Mouse (Mus musculus) lung, embryonic 16.5 days (tissue): ENCODE measurements around the gene Poc1a. TPM values are rescaled to one million over a fixed set of nuclear protein-coding genes. Genes with fewer than 3 reads are reported as not detected.

Source experiments
- ATAC-seq: fragments of 200-750 bp; cut with Nextera tagmentation; 2 replicates; pipeline ENCODE4 v1.8.0; 2017; ENCODE audit warnings: low read depth, mild to moderate bottlenecking, moderate library complexity
- H3K27ac ChIP-seq: fragments of 300-500 bp; sonication (generic); 2 replicates; pipeline ENCODE4 v1.5.1; 2014; ENCODE audit warnings: mild to moderate bottlenecking, control low read depth, low read length
- H3K27me3 ChIP-seq: fragments of 300-500 bp; sonication (generic); 2 replicates; pipeline ENCODE4 v1.6.1; 2014; ENCODE audit warnings: low read depth, low read length, mixed read lengths; ENCODE audit not compliant: control insufficient read depth, insufficient read depth
- H3K36me3 ChIP-seq: fragments of 300-500 bp; sonication (generic); 2 replicates; pipeline ENCODE4 v1.6.1; 2014; ENCODE audit warnings: low read length; ENCODE audit not compliant: control insufficient read depth, insufficient read depth
- H3K4me1 ChIP-seq: fragments of 300-500 bp; sonication (generic); replicated peaks from 2 replicates; pipeline ENCODE4 v1.6.1; 2014; ENCODE audit warnings: low read length, mixed read lengths; ENCODE audit not compliant: control insufficient read depth, insufficient read depth
- H3K4me2 ChIP-seq: fragments of 300-500 bp; sonication (generic); 2 replicates; pipeline ENCODE4 v1.6.1; 2014; ENCODE audit warnings: low read depth, low read length, control low read depth
- H3K4me3 ChIP-seq: fragments of 300-500 bp; sonication (generic); 2 replicates; pipeline ENCODE4 v1.5.1; 2014; ENCODE audit warnings: mild to moderate bottlenecking, low read length, control low read depth
- H3K9ac ChIP-seq: fragments of 300-500 bp; sonication (generic); 2 replicates; pipeline ENCODE4 v1.6.1; 2014; ENCODE audit warnings: low read length, control low read depth
- H3K9me3 ChIP-seq: fragments of 300-500 bp; sonication (generic); 2 replicates; pipeline ENCODE4 v1.6.1; 2016; ENCODE audit warnings: low read length; ENCODE audit not compliant: control insufficient read depth
- WGBS: fragments of 180-500 bp; shearing (Covaris S2); extraction: QIAGEN DNeasy Blood & Tissue Kit; methylation state at CpG from one replicate; pipeline ENCODE4 v1.1.7; 2014; 5-methylcytosine and 5-hydroxymethylcytosine counted together
- polyA plus RNA-seq: library from polyadenylated mRNA; unstranded; fragments of >200 nt; fragmentation: Nextera tagmentation; extraction: Ambion mirVana; gene quantifications from 2 replicates; pipeline ENCODE4 v1.2.1, GENCODE M21; 2015

The Poc1a gene
- 32.3 and 32.4 TPM in 2 replicates for polyA plus RNA-seq

GRCm38 (mm10) chr9:106280808-106281544 is at the start of gene Poc1a:
TSS of gene Poc1a (plus strand) at chr9:106281061.
- ATAC-seq, result peak; percentile 98
- H3K9me3 ChIP-seq, result no peaks in the 10 kb centered on the region
- peaks cover 12% of the 10 kb centered on the region for H3K4me1 ChIP-seq
- H3K27ac ChIP-seq, result peak within 1 kb of the TSS; percentile 82
- H3K9ac ChIP-seq, result peak within 1 kb of the TSS; percentile 83
- no peaks in the 10 kb centered on the region for H3K27me3 ChIP-seq
- H3K36me3 ChIP-seq, result 0 out of 2 replicates have a peak, but pooled peaks cover 2% of the 10 kb centered on the region
- under 1% methylated on average over 47 of the region's 47 CpGs for WGBS
- H3K4me3 ChIP-seq, result peak within 1 kb of the TSS; percentile 81
- peak within 1 kb of the TSS; percentile 93 for H3K4me2 ChIP-seq

DNA sequence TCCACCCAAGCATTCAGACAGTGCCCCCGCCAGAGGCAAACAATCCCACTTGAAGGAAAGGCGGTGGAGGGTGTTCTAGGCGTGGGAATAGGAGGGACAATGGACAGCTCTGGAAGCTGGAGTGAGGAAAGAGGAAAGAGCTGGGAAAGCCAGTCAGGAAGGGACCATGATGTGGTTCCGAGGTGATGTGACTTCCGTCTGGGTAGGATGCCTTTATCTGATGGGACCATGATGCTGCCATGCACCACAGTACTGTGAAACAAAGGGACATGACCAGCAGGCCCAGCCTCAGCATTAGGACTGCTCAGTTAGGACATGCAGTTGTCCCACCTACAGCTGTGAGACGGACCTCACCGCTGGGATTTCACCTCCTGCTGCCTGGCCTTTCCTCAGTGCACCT is 49.6 kb upstream of the Poc1a start:
- Histone ChIP-seq H3K36me3 (peaks cover 31% of the 10 kb centered on the region), H3K9ac (no peak overlapping the region), H3K9me3 (no peaks in the 10 kb centered on the region), H3K4me2 (no peak overlapping the region), H3K4me1 (peaks cover 5% of the 10 kb centered on the region; the same call in 1 of the 2 replicates), H3K4me3 (no peak overlapping the region), H3K27me3 (no peaks in the 10 kb centered on the region), H3K27ac (no peak overlapping the region)
- 75% methylated on average over 7 of the region's 7 CpGs for WGBS
- ATAC-seq, result no peak

DNA sequence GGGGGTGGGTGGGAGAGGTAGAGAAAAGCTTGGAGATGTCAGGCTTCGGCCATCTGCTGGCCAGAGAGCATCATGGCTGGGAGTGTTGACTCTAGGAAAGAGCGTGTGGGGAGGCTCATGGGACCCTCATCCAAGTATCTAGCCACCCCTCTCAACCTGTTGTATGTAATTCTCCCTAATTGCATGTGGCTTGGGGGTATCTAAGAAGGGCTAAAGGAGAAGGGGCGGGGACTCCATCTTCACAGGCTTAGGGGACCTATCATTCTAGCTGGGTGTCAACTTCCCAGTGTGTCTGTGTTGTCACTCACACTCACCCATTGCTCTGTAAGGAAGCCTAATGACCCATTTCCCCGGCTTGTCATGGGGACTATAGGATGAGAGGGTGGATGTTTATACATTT is 49.0 kb upstream of the Poc1a start:
- no peak overlapping the region for H3K4me2 ChIP-seq
- peaks cover 2% of the 10 kb centered on the region; the same call in 1 of the 2 replicates for H3K4me1 ChIP-seq
- H3K27me3 ChIP-seq, result no peaks in the 10 kb centered on the region
- no peak overlapping the region for H3K4me3 ChIP-seq
- no peaks in the 10 kb centered on the region for H3K9me3 ChIP-seq
- H3K9ac ChIP-seq, result no peak overlapping the region
- peaks cover 36% of the 10 kb centered on the region for H3K36me3 ChIP-seq
- 64% methylated on average over 4 of the region's 4 CpGs for WGBS
- no peak overlapping the region for H3K27ac ChIP-seq
- ATAC-seq, result no peak

- WGBS, result 90% methylated on average over 3 of the region's 3 CpGs
- no peaks in the 10 kb centered on the region; the same call in 1 of the 2 replicates for H3K4me1 ChIP-seq
- no peak for ATAC-seq
- H3K4me3 ChIP-seq, result no peak overlapping the region
- no peaks in the 10 kb centered on the region for H3K27me3 ChIP-seq
- no peak overlapping the region for H3K27ac ChIP-seq
- H3K4me2 ChIP-seq, result no peak overlapping the region
- H3K9me3 ChIP-seq, result no peaks in the 10 kb centered on the region
- H3K36me3 ChIP-seq, result peaks cover 44% of the 10 kb centered on the region
- H3K9ac ChIP-seq, result no peak overlapping the region
These were observed 47.9 kb upstream of the Poc1a start for GRCm38 (mm10) chr9:106232956-106233355.

DNA sequence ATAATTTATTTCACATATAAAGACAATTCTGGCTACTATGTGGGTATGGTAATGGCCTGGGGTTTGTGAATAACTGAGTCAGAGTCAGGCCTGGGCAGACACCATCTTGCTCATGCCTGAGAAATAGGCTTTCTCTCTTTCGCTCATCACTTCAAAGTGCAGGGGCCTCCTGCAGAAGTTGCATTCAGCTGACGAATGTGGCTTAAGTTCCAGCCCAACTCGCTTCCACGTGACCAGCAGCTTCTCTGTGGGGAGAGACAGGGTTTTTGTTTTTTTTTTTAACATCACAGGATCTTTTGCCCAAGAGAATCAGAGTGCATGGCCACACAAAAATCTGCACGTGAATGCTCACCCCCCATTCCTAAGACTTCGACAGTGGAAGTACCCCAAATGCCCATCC is 46.9 kb upstream of the Poc1a start:
- Histone ChIP-seq H3K4me3 (no peak overlapping the region), H3K27me3 (no peaks in the 10 kb centered on the region), H3K27ac (no peak overlapping the region), H3K9ac (no peak overlapping the region), H3K4me2 (no peak overlapping the region), H3K4me1 (no peaks in the 10 kb centered on the region), H3K36me3 (peaks cover 54% of the 10 kb centered on the region), H3K9me3 (no peaks in the 10 kb centered on the region)
- WGBS, result 75% methylated on average over 6 of the region's 6 CpGs
- ATAC-seq, result no peak

DNA sequence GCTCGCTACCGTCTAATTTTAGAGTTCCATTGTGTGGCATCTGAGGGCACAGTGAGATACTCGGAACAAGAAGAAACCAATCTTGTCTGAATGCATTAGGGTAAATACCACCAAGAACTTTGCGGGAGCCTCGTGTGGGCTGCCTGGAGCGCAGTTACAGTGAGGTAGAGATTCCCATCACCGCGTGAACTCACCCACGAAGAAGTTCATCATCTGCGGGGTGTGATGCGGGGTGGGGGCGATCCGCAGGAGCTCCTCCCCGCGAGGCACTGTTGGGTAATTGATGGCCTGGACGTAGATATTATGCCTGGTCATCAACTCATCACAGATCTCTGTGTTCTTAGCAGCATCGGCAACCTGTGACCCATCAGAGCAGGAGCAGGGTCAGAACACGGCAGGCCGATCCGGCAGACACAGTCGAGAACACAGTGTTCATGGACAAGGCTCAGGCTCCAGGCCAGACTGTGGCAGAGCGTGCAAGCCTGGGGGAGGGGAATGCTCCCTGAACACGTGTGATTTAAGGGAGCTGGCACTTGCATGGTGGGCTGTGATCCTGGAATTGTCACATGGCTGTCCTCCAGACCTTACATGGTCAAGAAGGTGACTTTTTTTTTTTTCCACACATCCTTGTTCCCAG is 45.5 kb upstream of the Poc1a start:
- Histone ChIP-seq H3K4me1 (no peaks in the 10 kb centered on the region), H3K4me2 (no peak overlapping the region), H3K27me3 (no peaks in the 10 kb centered on the region), H3K36me3 (peaks cover 63% of the 10 kb centered on the region), H3K27ac (no peak overlapping the region), H3K4me3 (no peak overlapping the region), H3K9me3 (no peaks in the 10 kb centered on the region), H3K9ac (no peak overlapping the region)
- WGBS, result 84% methylated on average over 23 of the region's 23 CpGs
- no peak for ATAC-seq

- Histone ChIP-seq H3K4me1 (no peaks in the 10 kb centered on the region), H3K4me3 (no peak overlapping the region), H3K36me3 (peaks cover 70% of the 10 kb centered on the region), H3K9ac (no peak overlapping the region), H3K27ac (no peak overlapping the region), H3K4me2 (no peak overlapping the region), H3K9me3 (no peaks in the 10 kb centered on the region), H3K27me3 (no peaks in the 10 kb centered on the region)
- WGBS, result 88% methylated on average over 23 of the region's 23 CpGs
- ATAC-seq, result no peak
These were observed 44.6 kb upstream of the Poc1a start for GRCm38 (mm10) chr9:106236156-106236817.

DNA sequence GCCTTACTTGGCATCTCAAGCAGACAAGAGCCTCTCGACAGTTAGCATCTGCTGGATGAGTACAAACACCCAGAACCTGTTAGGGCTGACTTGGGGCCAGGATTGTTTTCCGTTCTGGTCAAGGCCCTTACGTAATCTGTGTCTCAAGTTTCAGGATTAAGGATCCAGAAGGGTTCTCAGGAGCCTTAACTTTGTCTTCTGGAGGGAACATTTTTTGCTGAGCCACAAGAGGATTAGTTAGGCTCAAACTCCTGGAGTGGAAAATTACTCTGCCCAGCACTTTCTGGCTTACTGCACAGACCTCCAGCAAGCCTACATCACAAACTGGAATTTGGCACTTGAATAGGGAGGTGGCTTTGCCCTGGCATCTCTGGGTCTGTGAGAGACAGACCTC is 44.0 kb upstream of the Poc1a start:
- WGBS, result 51% methylated on average over 3 of the region's 3 CpGs
- H3K4me2 ChIP-seq, result no peak overlapping the region
- no peak overlapping the region for H3K27ac ChIP-seq
- H3K4me1 ChIP-seq, result no peaks in the 10 kb centered on the region
- H3K4me3 ChIP-seq, result no peak overlapping the region
- ATAC-seq, result no peak
- H3K36me3 ChIP-seq, result peaks cover 75% of the 10 kb centered on the region
- H3K9me3 ChIP-seq, result no peaks in the 10 kb centered on the region
- no peaks in the 10 kb centered on the region for H3K27me3 ChIP-seq
- H3K9ac ChIP-seq, result no peak overlapping the region

DNA sequence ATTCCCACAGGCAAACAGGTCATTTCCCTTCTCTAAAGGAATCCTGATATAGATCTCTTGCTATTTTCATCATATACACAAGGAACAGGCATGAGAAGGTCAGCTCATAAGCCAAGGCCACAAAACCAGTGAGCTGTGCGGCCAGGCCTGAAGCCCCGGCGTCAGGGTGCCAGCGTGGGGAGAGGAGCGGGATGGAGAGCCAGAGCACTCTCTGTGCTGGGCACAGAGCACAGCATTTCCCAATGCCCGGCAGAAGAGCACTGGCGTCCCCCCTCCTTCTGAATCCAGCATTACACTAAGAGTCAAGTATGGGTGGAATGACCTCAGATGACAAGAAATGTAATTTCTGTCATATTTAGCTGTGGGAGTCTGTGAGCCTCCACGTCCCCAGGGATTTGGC is 43.5 kb upstream of the Poc1a start:
- ATAC-seq, result no peak
- Histone ChIP-seq H3K36me3 (peaks cover 74% of the 10 kb centered on the region), H3K27me3 (no peaks in the 10 kb centered on the region), H3K4me2 (no peak overlapping the region), H3K9ac (no peak overlapping the region), H3K27ac (no peak overlapping the region), H3K4me1 (no peaks in the 10 kb centered on the region), H3K9me3 (no peaks in the 10 kb centered on the region), H3K4me3 (no peak overlapping the region)
- WGBS, result 85% methylated on average over 8 of the region's 8 CpGs
